Mouse (Mus musculus) intestine, embryonic 14.5 days (tissue): ENCODE results near the gene Thap8. TPM values are rescaled to one million over a fixed set of nuclear protein-coding genes. Genes with fewer than 3 reads are reported as not detected.
"Not testable (repeated sequence)": the region's sequence is repeated elsewhere in the genome, so short reads cannot be mapped to it uniquely, and the experiment has no call there.

Experiments used
- ATAC-seq: fragments of 200-750 bp; cut with Nextera tagmentation; replicated peaks from 2 replicates; pipeline ENCODE4 v1.8.0; 2017; ENCODE audit warnings: low read depth, moderate number of reproducible peaks, moderate TSS enrichment, moderate library complexity; ENCODE audit not compliant: low FRiP score, low TSS enrichment
- DNase-seq: peaks from one replicate; pipeline ENCODE4 v3.0.0-alpha.2; 2018; ENCODE audit warnings: low spot score
- H3K27ac ChIP-seq: fragments of 300-500 bp; sonication (generic); 2 replicates; pipeline ENCODE4 v1.5.1; 2014; ENCODE audit warnings: low read depth, mild to moderate bottlenecking, control low read depth
- H3K27me3 ChIP-seq: fragments of 300-500 bp; sonication (generic); replicated peaks from 2 replicates; pipeline ENCODE4 v1.6.1; 2014; ENCODE audit warnings: low read length, control low read depth; ENCODE audit not compliant: control insufficient read depth, insufficient read depth
- H3K36me3 ChIP-seq: fragments of 300-500 bp; sonication (generic); 2 replicates; pipeline ENCODE4 v1.6.1; 2014; ENCODE audit warnings: low read length, control low read depth; ENCODE audit not compliant: control insufficient read depth, insufficient read depth
- H3K4me1 ChIP-seq: fragments of 300-500 bp; sonication (generic); replicated peaks from 2 replicates; pipeline ENCODE4 v1.6.1; 2014; ENCODE audit warnings: low read length, control low read depth, mixed read lengths; ENCODE audit not compliant: control insufficient read depth, insufficient read depth
- H3K4me2 ChIP-seq: fragments of 300-500 bp; sonication (generic); 2 replicates; pipeline ENCODE4 v1.6.1; 2014; ENCODE audit warnings: low read length
- H3K4me3 ChIP-seq: fragments of 300-500 bp; sonication (generic); 2 replicates; pipeline ENCODE4 v1.5.1; 2014; ENCODE audit warnings: low read depth, low read length, control low read depth, mixed read lengths
- H3K9ac ChIP-seq: fragments of 300-500 bp; sonication (generic); 2 replicates; pipeline ENCODE4 v1.6.1; 2014; ENCODE audit warnings: mild to moderate bottlenecking, low read length
- H3K9me3 ChIP-seq: fragments of 300-500 bp; sonication (generic); 2 replicates; pipeline ENCODE4 v1.6.1; 2016; ENCODE audit warnings: low read length, control low read depth; ENCODE audit not compliant: control insufficient read depth
- WGBS: fragments of 180-500 bp; shearing (Covaris S2); extraction: QIAGEN DNeasy Blood & Tissue Kit; methylation state at CpG from one replicate; pipeline ENCODE4 v1.1.7; 2014; 5-methylcytosine and 5-hydroxymethylcytosine counted together
- polyA plus RNA-seq: library from polyadenylated mRNA; unstranded; fragments of >200 nt; fragmentation: Nextera tagmentation; extraction: Ambion mirVana; gene quantifications from 2 replicates; pipeline ENCODE4 v1.2.1, GENCODE M21; 2014

The Thap8 gene
- polyA plus RNA-seq, 1 experiment from 2014 or later = 0.26 TPM

- not testable (repeated sequence) for ATAC-seq, H3K4me2 ChIP-seq, DNase-seq, H3K4me1 ChIP-seq, H3K9me3 ChIP-seq, H3K27me3 ChIP-seq, H3K4me3 ChIP-seq, H3K9ac ChIP-seq, H3K27ac ChIP-seq
- WGBS = 80% methylated on average over 3 of the region's 3 CpGs
- peaks cover 28% of the 10 kb centered on the region for H3K36me3 ChIP-seq
Measured at GRCm38 (mm10) chr7:30237374-30237773, 42.5 kb upstream of the Thap8 start.

GRCm38 (mm10) chr7:30251956-30252954, 27.6 kb upstream of the Thap8 start:
- H3K9me3 ChIP-seq = no peaks in the 10 kb centered on the region
- no peak overlapping the region for H3K9ac ChIP-seq
- 75% methylated on average over 12 of the region's 12 CpGs for WGBS
- H3K4me3 ChIP-seq = no peak overlapping the region
- H3K27ac ChIP-seq = no peak overlapping the region
- ATAC-seq (no peak; the same call in 1 of the 2 replicates), DNase-seq (no peak)
- peaks cover 4% of the 10 kb centered on the region; the same call in 1 of the 2 replicates for H3K36me3 ChIP-seq
- H3K4me2 ChIP-seq = no peak overlapping the region
- no peaks in the 10 kb centered on the region for H3K27me3 ChIP-seq
- H3K4me1 ChIP-seq = no peaks in the 10 kb centered on the region

- Histone ChIP-seq H3K4me2 (no peak overlapping the region), H3K27ac (no peak overlapping the region), H3K4me1 (no peaks in the 10 kb centered on the region), H3K9me3 (no peaks in the 10 kb centered on the region), H3K36me3 (peaks cover 20% of the 10 kb centered on the region), H3K9ac (no peak overlapping the region), H3K27me3 (no peaks in the 10 kb centered on the region), H3K4me3 (no peak overlapping the region)
- ATAC-seq = no peak
- DNase-seq = no peak
- 73% methylated on average over 2 of the region's 2 CpGs for WGBS
Measured at GRCm38 (mm10) chr7:30265041-30265440, 14.9 kb upstream of the Thap8 start.

GRCm38 (mm10) chr7:30265531-30265930, 14.4 kb upstream of the Thap8 start:
- H3K27me3 ChIP-seq = no peaks in the 10 kb centered on the region
- H3K4me2 ChIP-seq = no peak overlapping the region
- peaks cover 24% of the 10 kb centered on the region for H3K36me3 ChIP-seq
- 93% methylated on average over 5 of the region's 5 CpGs for WGBS
- H3K9ac ChIP-seq = no peak overlapping the region
- no peak overlapping the region for H3K27ac ChIP-seq
- no peak for ATAC-seq
- no peak for DNase-seq
- no peak overlapping the region for H3K4me3 ChIP-seq
- no peaks in the 10 kb centered on the region for H3K4me1 ChIP-seq
- no peaks in the 10 kb centered on the region for H3K9me3 ChIP-seq

- no peak overlapping the region for H3K27ac ChIP-seq
- ATAC-seq = no peak
- H3K9me3 ChIP-seq = no peaks in the 10 kb centered on the region
- H3K4me2 ChIP-seq = no peak overlapping the region
- DNase-seq = no peak
- WGBS = 85% methylated on average over 7 of the region's 7 CpGs
- H3K36me3 ChIP-seq = peaks cover 24% of the 10 kb centered on the region
- no peak overlapping the region for H3K4me3 ChIP-seq
- no peak overlapping the region for H3K9ac ChIP-seq
- no peaks in the 10 kb centered on the region for H3K4me1 ChIP-seq
- H3K27me3 ChIP-seq = no peaks in the 10 kb centered on the region
Measured at GRCm38 (mm10) chr7:30265935-30266334, 14.0 kb upstream of the Thap8 start.

GRCm38 (mm10) chr7:30266780-30267179, 13.1 kb upstream of the Thap8 start:
- Histone ChIP-seq H3K4me3 (no peak overlapping the region), H3K27ac (no peak overlapping the region), H3K36me3 (peaks cover 24% of the 10 kb centered on the region), H3K27me3 (no peaks in the 10 kb centered on the region), H3K4me1 (no peaks in the 10 kb centered on the region), H3K4me2 (no peak overlapping the region), H3K9ac (no peak overlapping the region), H3K9me3 (no peaks in the 10 kb centered on the region)
- DNase-seq (no peak), ATAC-seq (no peak)
- 86% methylated on average over 3 of the region's 3 CpGs for WGBS

GRCm38 (mm10) chr7:30269641-30270040, 10.3 kb upstream of the Thap8 start:
- H3K27me3 ChIP-seq = no peaks in the 10 kb centered on the region
- H3K9ac ChIP-seq = no peak overlapping the region
- peaks cover 13% of the 10 kb centered on the region for H3K36me3 ChIP-seq
- no peak for ATAC-seq
- H3K4me3 ChIP-seq = no peak overlapping the region
- H3K4me2 ChIP-seq = no peak overlapping the region
- no peaks in the 10 kb centered on the region for H3K4me1 ChIP-seq
- no peak overlapping the region for H3K27ac ChIP-seq
- no peaks in the 10 kb centered on the region for H3K9me3 ChIP-seq
- WGBS = 91% methylated on average over 4 of the region's 4 CpGs
- DNase-seq = no peak

GRCm38 (mm10) chr7:30274383-30274782, 5.5 kb upstream of the Thap8 start:
- no peak overlapping the region for H3K4me3 ChIP-seq
- peaks cover 5% of the 10 kb centered on the region; the same call in 1 of the 2 replicates for H3K36me3 ChIP-seq
- H3K9me3 ChIP-seq = no peaks in the 10 kb centered on the region
- DNase-seq (no peak), ATAC-seq (no peak)
- H3K9ac ChIP-seq = no peak overlapping the region
- peaks cover 3% of the 10 kb centered on the region for H3K4me1 ChIP-seq
- no peaks in the 10 kb centered on the region for H3K27me3 ChIP-seq
- WGBS = 35% methylated on average over 6 of the region's 6 CpGs
- no peak overlapping the region for H3K4me2 ChIP-seq
- no peak overlapping the region for H3K27ac ChIP-seq

- Histone ChIP-seq H3K9ac (no peak overlapping the region), H3K4me1 (peaks cover 10% of the 10 kb centered on the region), H3K9me3 (no peaks in the 10 kb centered on the region), H3K36me3 (no peaks in the 10 kb centered on the region), H3K27ac (no peak overlapping the region), H3K4me2 (peak overlapping the region; percentile 94), H3K4me3 (no peak overlapping the region), H3K27me3 (no peaks in the 10 kb centered on the region)
- 65% methylated on average over 2 of the region's 2 CpGs for WGBS
- DNase-seq (no peak), ATAC-seq (no peak)
Measured at GRCm38 (mm10) chr7:30278911-30279310, 983 bp upstream of the Thap8 start.
